In the genomic region with DNA sequence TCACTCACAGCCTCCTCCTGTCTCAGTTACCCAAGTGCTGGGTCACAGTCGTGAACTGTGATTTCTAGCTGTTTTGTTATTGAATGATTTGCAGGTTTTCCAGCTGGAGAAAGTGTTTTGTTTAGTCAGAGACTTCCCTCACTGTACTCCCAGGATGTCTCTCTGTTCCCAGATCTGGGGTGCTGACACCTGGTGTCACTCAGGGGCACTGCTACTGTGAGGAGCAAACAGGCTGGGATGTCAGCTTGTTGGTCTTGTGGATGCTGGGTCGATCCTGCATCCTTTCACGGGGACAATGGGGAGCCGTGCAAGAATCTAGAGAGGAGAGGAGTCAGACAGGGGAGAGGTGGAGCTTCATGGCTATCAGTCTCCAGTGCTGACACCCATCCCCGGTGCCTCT, we compare ENCODE assay signal across 12 mouse cellular contexts.
DNase-seq lines count a peak whose midpoint lies in the region; ATAC-seq and TF ChIP-seq lines count a peak whose summit lies in the region.
"Had no signal": no experiment of that assay in that cellular context is flagged by ENCODE, and none has a peak within 500 bp of the region (broad histone marks: within the 10 kb centered on the region; RNA-seq: fewer than 3 reads in every experiment).

No protein-coding gene starts in this region.

- TF ChIP-seq CTCF in intestine, postnatal 0 days (IDR thresholded peaks at IDR 0.05; ENCODE audit: low read depth), result peak; percentile 39
- TF ChIP-seq CTCF in thymus, adult 2 months (IDR thresholded peaks at IDR 0.05; ENCODE audit: borderline replicate concordance, control insufficient read depth, extremely low read depth, insufficient read depth, low read length, poor library complexity), result no peak

- TF ChIP-seq POLR2A in thymus, adult 2 months (IDR thresholded peaks at IDR 0.05; ENCODE audit: control insufficient read depth, extremely low read depth, insufficient read depth, low read length, poor library complexity), result no peak

- DNase-seq in thymus, adult 2 months, result peak; percentile 30
- no peak for DNase-seq in thymus, postnatal 10 days (ENCODE audit: low spot score in 2 of 2)
- DNase-seq in R1 (ENCODE audit: low read depth, low spot score), result peak; percentile 39
- no peak for DNase-seq in frontal cortex, postnatal 36 days (ENCODE audit: low spot score in 2 of 2)
- no peak for DNase-seq in left cerebral cortex, postnatal 4 days
- DNase-seq: cerebellum, adult 11 months; lung, postnatal 10 days; right cerebral cortex, adult 18-20 months had no signal

- intact Hi-C loops in left cerebral cortex, postnatal 4 days (cut with DNase I), result no loop called here

- no peaks in the 10 kb centered on the region for H3K27me3 ChIP-seq in intestine, postnatal 0 days (replicated peaks; ENCODE audit: control insufficient read depth, insufficient read depth, low read length)
- no peaks in the 10 kb centered on the region for H3K27me3 ChIP-seq in intestine, embryonic 15.5 days (replicated peaks)
- H3K27me3 ChIP-seq in thymus, adult 2 months (ENCODE audit: control insufficient read depth, insufficient read depth, low read length), result no peaks in the 10 kb centered on the region
- H3K27me3 ChIP-seq: stomach, embryonic 15.5 days had no signal

- H3K36me3 ChIP-seq in intestine, postnatal 0 days (ENCODE audit: control insufficient read depth, insufficient read depth), result no peaks in the 10 kb centered on the region
- H3K36me3 ChIP-seq in intestine, embryonic 15.5 days, result no peaks in the 10 kb centered on the region
- no peaks in the 10 kb centered on the region for H3K36me3 ChIP-seq in thymus, adult 2 months (ENCODE audit: control insufficient read depth, insufficient read depth, low read length)
- H3K36me3 ChIP-seq: forebrain, embryonic 10.5 days; stomach, embryonic 15.5 days had no signal

- no peaks in the 10 kb centered on the region for H3K4me1 ChIP-seq in intestine, postnatal 0 days (replicated peaks; ENCODE audit: control insufficient read depth, insufficient read depth, low read length)
- 0 out of 2 replicates have a peak, but pooled peaks cover 2% of the 10 kb centered on the region for H3K4me1 ChIP-seq in intestine, embryonic 15.5 days (replicated peaks)
- peaks cover 9% of the 10 kb centered on the region; the same call in 1 of the 2 replicates for H3K4me1 ChIP-seq in thymus, adult 2 months (replicated peaks; ENCODE audit: control insufficient read depth, insufficient read depth, low read length)
- H3K4me1 ChIP-seq: forebrain, embryonic 10.5 days had no signal

- no peak overlapping the region for H3K27ac ChIP-seq in intestine, postnatal 0 days (ENCODE audit: low read depth, low read length)
- H3K27ac ChIP-seq in intestine, embryonic 15.5 days, result no peak overlapping the region
- H3K27ac ChIP-seq in thymus, adult 2 months (ENCODE audit: control insufficient read depth, insufficient read depth, low read length), result no peak overlapping the region
- H3K27ac ChIP-seq: forebrain, embryonic 10.5 days; stomach, embryonic 15.5 days had no signal

- WGBS in intestine, postnatal 0 days, result 47% methylated on average over 5 of the region's 5 CpGs
- WGBS in intestine, embryonic 15.5 days, result 47% methylated on average over 5 of the region's 5 CpGs
- 75% methylated on average over 5 of the region's 5 CpGs for WGBS in thymus, adult 2 months

- H3K4me3 ChIP-seq in intestine, postnatal 0 days (ENCODE audit: low read depth, low read length), result no peak overlapping the region
- no peak overlapping the region for H3K4me3 ChIP-seq in intestine, embryonic 15.5 days (replicated peaks)
- no peak overlapping the region for H3K4me3 ChIP-seq in thymus, adult 2 months (ENCODE audit: control insufficient read depth, insufficient read depth, low read length)
- H3K4me3 ChIP-seq: forebrain, embryonic 10.5 days; stomach, embryonic 15.5 days had no signal

- no peak overlapping the region for H3K4me2 ChIP-seq in intestine, postnatal 0 days (replicated peaks; ENCODE audit: low read depth)
- H3K4me2 ChIP-seq in intestine, embryonic 15.5 days (replicated peaks), result no peak overlapping the region
- H3K4me2 ChIP-seq: stomach, embryonic 15.5 days had no signal

- H3K9me3 ChIP-seq in intestine, postnatal 0 days (ENCODE audit: control insufficient read depth), result no peaks in the 10 kb centered on the region
- no peaks in the 10 kb centered on the region for H3K9me3 ChIP-seq in intestine, embryonic 15.5 days
- H3K9me3 ChIP-seq: forebrain, embryonic 10.5 days; stomach, embryonic 15.5 days had no signal

- ATAC-seq in intestine, postnatal 0 days, result no peak
- no peak for ATAC-seq in intestine, embryonic 15.5 days

- H3K9ac ChIP-seq in intestine, postnatal 0 days (ENCODE audit: low read depth, low read length), result no peak overlapping the region
- H3K9ac ChIP-seq in intestine, embryonic 15.5 days, result no peak overlapping the region
- H3K9ac ChIP-seq: stomach, embryonic 15.5 days had no signal

Comparison
In these comparisons a context has a peak if more than half of its experiments do, and no peak if none do; other contexts are left out.
1. DNase-seq: peak in thymus, adult 2 months (single experiment) and R1 (single experiment); none in thymus, postnatal 10 days (0 of 2), frontal cortex, postnatal 36 days (0 of 2) and left cerebral cortex, postnatal 4 days (single experiment).